Mouse (Mus musculus): ENCODE results near the gene Gsx2. TPM values are rescaled to one million over a fixed set of nuclear protein-coding genes. Genes with fewer than 3 reads are reported as not detected.

The Gsx2 gene
- polyA plus RNA-seq, 1 experiment from 2014 or later: 0.32 TPM

- Histone ChIP-seq H3K4me3 (no peak overlapping the region), H3K27me3 (replicated peaks) (peaks cover 94% of the 10 kb centered on the region), H3K4me1 (peaks cover 18% of the 10 kb centered on the region), H3K9ac (no peak overlapping the region), H3K4me2 (peak overlapping the region; percentile 9; the same call in 1 of the 2 replicates), H3K27ac (no peak overlapping the region), H3K9me3 (no peaks in the 10 kb centered on the region), H3K36me3 (replicated peaks) (no peaks in the 10 kb centered on the region)
- no peak for ATAC-seq (replicated peaks)
- under 1% methylated on average over 14 of the region's 14 CpGs for WGBS
These were observed 7.7 kb downstream of the Gsx2 start for GRCm38 (mm10) chr5:75083061-75083460.

GRCm38 (mm10) chr5:75083591-75084392 is 8.4 kb downstream of the Gsx2 start:
- ATAC-seq (replicated peaks): no peak
- Histone ChIP-seq H3K4me1 (peaks cover 18% of the 10 kb centered on the region), H3K4me2 (no peak overlapping the region), H3K27ac (no peak overlapping the region), H3K9ac (no peak overlapping the region), H3K27me3 (replicated peaks) (peaks cover 93% of the 10 kb centered on the region), H3K9me3 (no peaks in the 10 kb centered on the region), H3K4me3 (no peak overlapping the region), H3K36me3 (replicated peaks) (no peaks in the 10 kb centered on the region)
- under 1% methylated on average over 27 of the region's 27 CpGs for WGBS

- Histone ChIP-seq H3K27ac (no peak overlapping the region), H3K4me3 (no peak overlapping the region), H3K4me1 (peaks cover 18% of the 10 kb centered on the region), H3K27me3 (replicated peaks) (peaks cover 86% of the 10 kb centered on the region), H3K36me3 (replicated peaks) (no peaks in the 10 kb centered on the region), H3K4me2 (no peak overlapping the region), H3K9me3 (no peaks in the 10 kb centered on the region), H3K9ac (no peak overlapping the region)
- no peak for ATAC-seq (replicated peaks)
- WGBS: under 1% methylated on average over 8 of the region's 8 CpGs
These were observed 9.0 kb downstream of the Gsx2 start for GRCm38 (mm10) chr5:75084393-75084870.

GRCm38 (mm10) chr5:75084871-75085520 is 9.6 kb downstream of the Gsx2 start:
- H3K27me3 ChIP-seq (replicated peaks): peaks cover 81% of the 10 kb centered on the region
- no peak overlapping the region for H3K4me2 ChIP-seq
- no peak overlapping the region for H3K9ac ChIP-seq
- H3K4me1 ChIP-seq: peaks cover 18% of the 10 kb centered on the region
- H3K27ac ChIP-seq: no peak overlapping the region
- 1% methylated on average over 25 of the region's 25 CpGs for WGBS
- H3K36me3 ChIP-seq (replicated peaks): no peaks in the 10 kb centered on the region
- no peak for ATAC-seq (replicated peaks)
- H3K9me3 ChIP-seq: no peaks in the 10 kb centered on the region
- no peak overlapping the region for H3K4me3 ChIP-seq

- Histone ChIP-seq H3K4me1 (peaks cover 18% of the 10 kb centered on the region), H3K36me3 (replicated peaks) (no peaks in the 10 kb centered on the region), H3K9ac (no peak overlapping the region), H3K4me2 (no peak overlapping the region), H3K27me3 (replicated peaks) (peaks cover 76% of the 10 kb centered on the region), H3K9me3 (no peaks in the 10 kb centered on the region), H3K27ac (no peak overlapping the region), H3K4me3 (no peak overlapping the region)
- 4% methylated on average over 17 of the region's 17 CpGs for WGBS
- 0 out of 2 replicates have a peak, but pooled peaks have one; percentile 20 for ATAC-seq (replicated peaks)
These were observed 10.1 kb downstream of the Gsx2 start for GRCm38 (mm10) chr5:75085521-75085875.

GRCm38 (mm10) chr5:75085906-75086305 is 10.5 kb downstream of the Gsx2 start:
- WGBS: 16% methylated on average over 4 of the region's 4 CpGs
- H3K9me3 ChIP-seq: no peaks in the 10 kb centered on the region
- peaks cover 74% of the 10 kb centered on the region for H3K27me3 ChIP-seq (replicated peaks)
- H3K27ac ChIP-seq: no peak overlapping the region
- H3K4me1 ChIP-seq: peaks cover 18% of the 10 kb centered on the region
- ATAC-seq (replicated peaks): no peak
- H3K4me3 ChIP-seq: no peak overlapping the region
- H3K9ac ChIP-seq: no peak overlapping the region
- no peak overlapping the region for H3K4me2 ChIP-seq
- no peaks in the 10 kb centered on the region for H3K36me3 ChIP-seq (replicated peaks)

GRCm38 (mm10) chr5:75106511-75106910 is 31.1 kb downstream of the Gsx2 start:
- Histone ChIP-seq H3K36me3 (replicated peaks) (no peaks in the 10 kb centered on the region), H3K4me3 (no peak overlapping the region), H3K4me2 (no peak overlapping the region), H3K9ac (no peak overlapping the region), H3K27ac (no peak overlapping the region), H3K27me3 (replicated peaks) (0 out of 2 replicates have a peak, but pooled peaks cover 6% of the 10 kb centered on the region), H3K9me3 (no peaks in the 10 kb centered on the region), H3K4me1 (no peaks in the 10 kb centered on the region)
- ATAC-seq (replicated peaks): no peak
- WGBS: 61% methylated on average over 3 of the region's 3 CpGs

- H3K9ac ChIP-seq: no peak overlapping the region
- no peaks in the 10 kb centered on the region for H3K9me3 ChIP-seq
- no peak overlapping the region for H3K27ac ChIP-seq
- H3K4me2 ChIP-seq: no peak overlapping the region
- H3K4me1 ChIP-seq: no peaks in the 10 kb centered on the region
- no peak overlapping the region for H3K4me3 ChIP-seq
- H3K27me3 ChIP-seq (replicated peaks): 0 out of 2 replicates have a peak, but pooled peaks cover 4% of the 10 kb centered on the region
- ATAC-seq (replicated peaks): no peak
- H3K36me3 ChIP-seq (replicated peaks): no peaks in the 10 kb centered on the region
- 71% methylated on average over 5 of the region's 5 CpGs for WGBS
These were observed 34.0 kb downstream of the Gsx2 start for GRCm38 (mm10) chr5:75109368-75109767.

GRCm38 (mm10) chr5:75111781-75112180 is 36.4 kb downstream of the Gsx2 start:
- H3K27me3 ChIP-seq (replicated peaks): 0 out of 2 replicates have a peak, but pooled peaks cover 2% of the 10 kb centered on the region
- no peak for ATAC-seq (replicated peaks)
- WGBS: 47% methylated on average over 5 of the region's 5 CpGs
- no peak overlapping the region for H3K9ac ChIP-seq
- H3K4me1 ChIP-seq: no peaks in the 10 kb centered on the region
- no peaks in the 10 kb centered on the region for H3K9me3 ChIP-seq
- no peak overlapping the region for H3K4me3 ChIP-seq
- no peak overlapping the region for H3K4me2 ChIP-seq
- H3K36me3 ChIP-seq (replicated peaks): no peaks in the 10 kb centered on the region
- no peak overlapping the region for H3K27ac ChIP-seq

- H3K9ac ChIP-seq: no peak overlapping the region
- no peaks in the 10 kb centered on the region for H3K36me3 ChIP-seq (replicated peaks)
- no peak overlapping the region for H3K27ac ChIP-seq
- H3K27me3 ChIP-seq (replicated peaks): no peaks in the 10 kb centered on the region
- H3K4me3 ChIP-seq: no peak overlapping the region
- no peaks in the 10 kb centered on the region for H3K4me1 ChIP-seq
- no peak for ATAC-seq (replicated peaks)
- no peaks in the 10 kb centered on the region for H3K9me3 ChIP-seq
- WGBS: 68% methylated on average over 7 of the region's 7 CpGs
- no peak overlapping the region for H3K4me2 ChIP-seq
These were observed 43.4 kb downstream of the Gsx2 start for GRCm38 (mm10) chr5:75118840-75119239.

GRCm38 (mm10) chr5:75121646-75122045 is 46.2 kb downstream of the Gsx2 start:
- H3K4me1 ChIP-seq: no peaks in the 10 kb centered on the region
- no peak overlapping the region for H3K4me2 ChIP-seq
- 43% methylated on average over 5 of the region's 5 CpGs for WGBS
- no peaks in the 10 kb centered on the region for H3K36me3 ChIP-seq (replicated peaks)
- no peaks in the 10 kb centered on the region for H3K27me3 ChIP-seq (replicated peaks)
- H3K27ac ChIP-seq: no peak overlapping the region
- ATAC-seq (replicated peaks): no peak
- no peak overlapping the region for H3K9ac ChIP-seq
- no peaks in the 10 kb centered on the region for H3K9me3 ChIP-seq
- no peak overlapping the region for H3K4me3 ChIP-seq
